Mouse (Mus musculus) right cerebral cortex, postnatal 14 days (tissue): ENCODE data around the gene Sytl3.
A peak's percentile ranks its signal among the peaks of the same experiment; 100 is the strongest.

Experiments used
- DNase-seq: peaks from one replicate; pipeline ENCODE4 v3.0.0; 2022

Sytl3 gene

GRCm38 (mm10) chr17:6782033-6782526 is 123.2 kb downstream of the Sytl3 start:
- no peak for DNase-seq

GRCm38 (mm10) chr17:6782611-6783005 is 123.7 kb downstream of the Sytl3 start, which contains the start of gene Ezr:
Gene Ezr (minus strand): TSS chr17:6782784.
- DNase-seq: peak; percentile 64

- DNase-seq: peak; percentile 19
Observed at GRCm38 (mm10) chr17:6783006-6783661, 124.2 kb downstream of the Sytl3 start.

GRCm38 (mm10) chr17:6783756-6784357 is 125.0 kb downstream of the Sytl3 start:
- no peak for DNase-seq

GRCm38 (mm10) chr17:6787241-6787640 is 128.3 kb downstream of the Sytl3 start:
- no peak for DNase-seq
